Mouse (Mus musculus) stomach, embryonic 14.5 days (tissue): ENCODE data around the gene Nos2. TPM values are rescaled to one million over a fixed set of nuclear protein-coding genes. Genes with fewer than 3 reads are reported as not detected.

Source experiments
- ATAC-seq: fragments of 200-750 bp; cut with Nextera tagmentation; 2 replicates; pipeline ENCODE4 v1.8.0; 2017; ENCODE audit warnings: low read depth, moderate TSS enrichment; ENCODE audit not compliant: insufficient number of reproducible peaks, insufficient read depth, low FRiP score
- H3K27ac ChIP-seq: fragments of 300-500 bp; sonication (generic); 2 replicates; pipeline ENCODE4 v1.5.1; 2014; ENCODE audit warnings: mild to moderate bottlenecking, low read length, moderate library complexity, mixed read lengths
- H3K27me3 ChIP-seq: fragments of 300-500 bp; sonication (generic); 2 replicates; pipeline ENCODE4 v1.6.1; 2014; ENCODE audit warnings: low read length, control low read depth, mixed read lengths; ENCODE audit not compliant: control insufficient read depth, insufficient read depth
- H3K36me3 ChIP-seq: fragments of 300-500 bp; sonication (generic); 2 replicates; pipeline ENCODE4 v1.6.1; 2014; ENCODE audit warnings: mild to moderate bottlenecking, control low read depth, low read length, moderate library complexity, mixed read lengths; ENCODE audit not compliant: control insufficient read depth, insufficient read depth
- H3K4me1 ChIP-seq: fragments of 300-500 bp; sonication (generic); 2 replicates; pipeline ENCODE4 v1.6.1; 2014; ENCODE audit warnings: low read length, control low read depth, mixed read lengths; ENCODE audit not compliant: control insufficient read depth, insufficient read depth
- H3K4me2 ChIP-seq: fragments of 300-500 bp; sonication (generic); replicated peaks from 2 replicates; pipeline ENCODE4 v1.6.1; 2014; ENCODE audit warnings: low read depth, low read length, control low read depth
- H3K4me3 ChIP-seq: fragments of 300-500 bp; sonication (generic); 2 replicates; pipeline ENCODE4 v1.5.1; 2014; ENCODE audit warnings: low read depth, low read length, control low read depth
- H3K9ac ChIP-seq: fragments of 300-500 bp; sonication (generic); replicated peaks from 2 replicates; pipeline ENCODE4 v1.6.1; 2014; ENCODE audit warnings: low read depth, mild to moderate bottlenecking, control low read depth, low read length, moderate library complexity, mixed read lengths
- H3K9me3 ChIP-seq: fragments of 300-500 bp; sonication (generic); 2 replicates; pipeline ENCODE4 v1.6.1; 2016; ENCODE audit warnings: low read depth, low read length, control low read depth; ENCODE audit not compliant: control insufficient read depth
- WGBS: fragments of 180-500 bp; shearing (Covaris S2); extraction: QIAGEN DNeasy Blood & Tissue Kit; methylation state at CpG from one replicate; pipeline ENCODE4 v1.1.7; 2014; 5-methylcytosine and 5-hydroxymethylcytosine counted together
- polyA plus RNA-seq: library from polyadenylated mRNA; unstranded; fragments of >200 nt; fragmentation: Nextera tagmentation; extraction: Ambion mirVana; gene quantifications from 2 replicates; pipeline ENCODE4 v1.2.1, GENCODE M21; 2014

Gene Nos2
- 1.2 and 1.5 TPM in 2 replicates for polyA plus RNA-seq

GRCm38 (mm10) chr11:78920411-78920939 is at the start of gene Nos2:
Gene Nos2 (plus strand): TSS chr11:78920787.
- Histone ChIP-seq H3K4me1 (no peaks in the 10 kb centered on the region), H3K4me2 (no peak within 1 kb of the TSS), H3K27me3 (peaks cover 10% of the 10 kb centered on the region; the same call in 1 of the 2 replicates), H3K36me3 (no peaks in the 10 kb centered on the region), H3K9ac (no peak within 1 kb of the TSS), H3K9me3 (no peaks in the 10 kb centered on the region), H3K27ac (no peak within 1 kb of the TSS), H3K4me3 (no peak within 1 kb of the TSS)
- no peak for ATAC-seq
- WGBS: 63% methylated on average over 6 of the region's 6 CpGs

- Histone ChIP-seq H3K36me3 (no peaks in the 10 kb centered on the region), H3K4me1 (no peaks in the 10 kb centered on the region), H3K9me3 (no peaks in the 10 kb centered on the region), H3K27ac (no peak overlapping the region), H3K4me2 (no peak overlapping the region), H3K9ac (no peak overlapping the region), H3K27me3 (no peaks in the 10 kb centered on the region), H3K4me3 (no peak overlapping the region)
- 71% methylated on average over 4 of the region's 4 CpGs for WGBS
- ATAC-seq: no peak
Measured at GRCm38 (mm10) chr11:78870891-78871290, 49.7 kb upstream of the Nos2 start.

DNA sequence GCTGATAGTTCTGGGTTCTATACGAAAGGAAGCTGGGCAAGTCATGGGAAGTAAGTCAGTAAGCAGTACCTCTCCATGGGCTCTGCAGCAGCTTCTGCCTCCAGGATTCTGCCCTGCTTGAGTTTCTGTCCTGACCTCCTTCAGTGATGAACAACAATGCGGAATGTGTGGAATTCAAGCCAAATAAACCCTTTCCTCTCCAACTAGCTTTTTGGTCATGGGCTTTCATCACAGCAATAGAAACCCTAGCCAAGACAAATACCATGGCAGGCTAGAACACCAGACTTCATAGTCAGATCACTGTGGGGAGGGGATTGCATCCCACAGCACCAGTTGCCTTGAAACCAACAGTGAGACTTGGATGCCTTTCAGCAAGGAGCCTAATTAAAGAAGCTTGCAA is 47.8 kb upstream of the Nos2 start:
- Histone ChIP-seq H3K9ac (no peak overlapping the region), H3K4me1 (no peaks in the 10 kb centered on the region), H3K27me3 (no peaks in the 10 kb centered on the region), H3K9me3 (no peaks in the 10 kb centered on the region), H3K4me2 (no peak overlapping the region), H3K36me3 (no peaks in the 10 kb centered on the region), H3K4me3 (no peak overlapping the region), H3K27ac (no peak overlapping the region)
- 36% methylated on average over 2 of the region's 2 CpGs for WGBS
- ATAC-seq: no peak

GRCm38 (mm10) chr11:78879727-78880126 is 40.9 kb upstream of the Nos2 start:
- ATAC-seq: no peak
- Histone ChIP-seq H3K9me3 (no peaks in the 10 kb centered on the region), H3K4me3 (no peak overlapping the region), H3K36me3 (no peaks in the 10 kb centered on the region), H3K9ac (no peak overlapping the region), H3K27me3 (no peaks in the 10 kb centered on the region), H3K4me2 (no peak overlapping the region), H3K27ac (no peak overlapping the region), H3K4me1 (no peaks in the 10 kb centered on the region)
- 89% methylated on average over 3 of the region's 3 CpGs for WGBS

DNA sequence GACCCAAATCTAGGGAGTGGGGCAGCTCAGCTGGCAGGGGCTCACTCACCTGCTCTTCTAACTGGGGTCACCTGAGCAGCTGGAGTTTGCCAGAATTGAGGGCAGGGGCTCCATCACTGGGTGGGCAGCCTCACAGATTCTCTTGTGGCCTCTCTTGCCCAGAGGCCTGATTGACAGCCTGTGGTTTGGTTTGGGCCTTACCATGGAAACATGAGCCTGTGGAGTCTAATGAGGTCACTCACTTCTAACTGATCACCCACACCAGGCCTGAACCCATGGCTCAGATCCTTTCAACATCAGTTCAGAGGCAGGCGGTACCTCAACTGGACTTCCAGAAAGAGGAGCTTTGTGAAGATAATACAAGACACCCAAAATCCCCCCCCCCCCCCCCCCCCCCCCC is 33.9 kb upstream of the Nos2 start:
- Histone ChIP-seq H3K9me3 (no peaks in the 10 kb centered on the region), H3K36me3 (no peaks in the 10 kb centered on the region), H3K4me2 (no peak overlapping the region), H3K4me1 (no peaks in the 10 kb centered on the region), H3K27me3 (no peaks in the 10 kb centered on the region), H3K9ac (no peak overlapping the region), H3K27ac (no peak overlapping the region), H3K4me3 (no peak overlapping the region)
- ATAC-seq: no peak
- WGBS: 81% methylated on average over 1 of the region's 1 CpGs

DNA sequence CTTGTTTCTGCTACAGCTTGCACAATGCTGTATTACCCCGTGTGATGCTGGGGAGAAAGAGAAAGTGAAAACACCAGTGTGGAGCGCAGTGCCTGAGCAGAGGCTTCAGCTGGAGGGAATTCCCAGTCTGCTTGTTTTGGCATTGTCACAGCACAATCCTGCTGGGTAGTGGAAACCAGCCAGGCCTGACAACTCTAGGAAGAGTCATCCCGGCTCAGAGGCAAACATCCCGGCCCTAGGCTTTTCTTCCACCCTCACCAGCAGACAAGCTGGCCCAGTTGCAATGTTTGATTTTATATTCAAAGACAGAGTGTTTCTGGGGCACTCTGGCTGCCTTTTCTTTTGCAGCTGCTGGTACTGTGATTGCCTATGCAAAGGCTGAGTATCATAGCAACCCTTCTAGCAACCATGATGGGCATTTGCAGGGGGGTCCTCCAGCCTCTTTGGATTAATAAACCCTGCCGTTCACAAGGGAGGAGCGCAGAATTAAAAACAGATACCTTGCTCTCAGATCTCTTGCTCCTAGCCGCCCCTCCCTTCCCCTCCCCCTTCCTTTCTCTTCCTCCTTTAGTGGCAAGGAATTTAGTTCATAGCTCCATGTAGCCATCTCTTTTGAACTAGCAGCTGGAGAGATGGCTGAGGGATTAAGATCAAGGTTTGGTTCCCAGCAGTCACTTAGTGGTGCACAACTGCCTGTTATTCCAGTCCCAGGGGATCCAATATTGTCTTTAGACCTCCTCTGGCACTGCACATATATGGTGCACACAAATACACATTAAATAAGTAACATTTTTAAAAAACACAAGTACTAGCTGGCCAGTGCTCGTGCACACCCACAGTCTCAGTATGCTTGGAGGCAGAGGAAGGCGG is 33.2 kb upstream of the Nos2 start:
- Histone ChIP-seq H3K9me3 (no peaks in the 10 kb centered on the region), H3K4me1 (no peaks in the 10 kb centered on the region), H3K4me2 (no peak overlapping the region), H3K9ac (no peak overlapping the region), H3K27me3 (no peaks in the 10 kb centered on the region), H3K27ac (no peak overlapping the region), H3K36me3 (no peaks in the 10 kb centered on the region), H3K4me3 (no peak overlapping the region)
- 39% methylated on average over 9 of the region's 9 CpGs for WGBS
- ATAC-seq: no peak

GRCm38 (mm10) chr11:78889156-78889555 is 31.4 kb upstream of the Nos2 start:
- H3K9ac ChIP-seq: no peak overlapping the region
- no peak overlapping the region for H3K4me3 ChIP-seq
- H3K36me3 ChIP-seq: no peaks in the 10 kb centered on the region
- WGBS: 87% methylated on average over 4 of the region's 4 CpGs
- H3K27me3 ChIP-seq: no peaks in the 10 kb centered on the region
- no peak for ATAC-seq
- no peak overlapping the region for H3K27ac ChIP-seq
- no peak overlapping the region for H3K4me2 ChIP-seq
- no peaks in the 10 kb centered on the region for H3K9me3 ChIP-seq
- H3K4me1 ChIP-seq: no peaks in the 10 kb centered on the region

DNA sequence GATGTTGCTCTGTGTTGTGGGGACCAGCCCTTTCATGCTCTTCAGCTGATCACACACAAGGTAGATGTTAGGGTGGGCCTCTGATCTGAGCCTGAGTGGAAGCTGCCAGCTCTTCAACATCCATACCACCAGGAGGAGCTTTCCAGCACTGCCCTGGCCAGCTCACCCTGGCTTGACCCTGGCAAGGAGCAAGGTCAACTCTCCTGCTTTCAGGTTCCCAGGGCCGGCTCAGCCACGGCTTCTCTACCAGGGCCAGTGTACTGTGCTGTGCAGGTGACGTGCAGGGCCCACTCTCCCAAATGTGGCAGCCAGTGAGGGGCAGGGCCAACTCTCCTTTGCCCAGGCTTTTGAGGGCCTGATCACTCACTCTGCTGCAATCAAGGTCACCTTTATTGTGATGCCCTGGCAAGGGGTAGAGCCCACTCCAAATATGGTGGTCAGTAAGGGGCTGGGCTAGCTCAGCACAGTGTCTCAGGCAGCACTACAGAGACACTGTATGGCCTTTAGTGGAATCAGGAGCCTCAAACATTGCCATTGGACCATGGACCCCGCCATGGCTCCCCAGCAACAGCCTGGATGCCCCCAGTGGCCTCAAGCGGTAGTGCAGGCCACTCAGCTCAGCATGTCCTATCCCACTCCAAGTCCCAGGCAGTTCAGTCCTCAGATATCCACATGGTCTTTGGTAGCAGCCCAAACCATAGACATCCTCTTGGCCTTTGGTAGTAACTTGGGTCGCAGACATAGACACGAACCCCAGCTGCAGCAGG is 24.0 kb upstream of the Nos2 start:
- H3K4me2 ChIP-seq: no peak overlapping the region
- ATAC-seq: no peak
- H3K36me3 ChIP-seq: no peaks in the 10 kb centered on the region
- H3K4me1 ChIP-seq: no peaks in the 10 kb centered on the region
- WGBS: 65% methylated on average over 7 of the region's 7 CpGs
- no peaks in the 10 kb centered on the region for H3K27me3 ChIP-seq
- no peak overlapping the region for H3K4me3 ChIP-seq
- H3K9ac ChIP-seq: no peak overlapping the region
- no peaks in the 10 kb centered on the region for H3K9me3 ChIP-seq
- no peak overlapping the region for H3K27ac ChIP-seq
